Mouse (Mus musculus): ENCODE data around the gene Acot2.

- TF ChIP-seq CTCF (conservative IDR thresholded peaks at IDR 0.05; ENCODE audit: insufficient read depth, insufficient read length, low read depth, low read length) (no peak), POLR2A (IDR thresholded peaks at IDR 0.05; ENCODE audit: low read depth, low read length) (no peak)
Measured at GRCm38 (mm10) chr12:83940031-83940430, 47.6 kb upstream of the Acot2 start.
